Comparison of ENCODE assay signal across 8 mouse cellular contexts in the genomic region with DNA sequence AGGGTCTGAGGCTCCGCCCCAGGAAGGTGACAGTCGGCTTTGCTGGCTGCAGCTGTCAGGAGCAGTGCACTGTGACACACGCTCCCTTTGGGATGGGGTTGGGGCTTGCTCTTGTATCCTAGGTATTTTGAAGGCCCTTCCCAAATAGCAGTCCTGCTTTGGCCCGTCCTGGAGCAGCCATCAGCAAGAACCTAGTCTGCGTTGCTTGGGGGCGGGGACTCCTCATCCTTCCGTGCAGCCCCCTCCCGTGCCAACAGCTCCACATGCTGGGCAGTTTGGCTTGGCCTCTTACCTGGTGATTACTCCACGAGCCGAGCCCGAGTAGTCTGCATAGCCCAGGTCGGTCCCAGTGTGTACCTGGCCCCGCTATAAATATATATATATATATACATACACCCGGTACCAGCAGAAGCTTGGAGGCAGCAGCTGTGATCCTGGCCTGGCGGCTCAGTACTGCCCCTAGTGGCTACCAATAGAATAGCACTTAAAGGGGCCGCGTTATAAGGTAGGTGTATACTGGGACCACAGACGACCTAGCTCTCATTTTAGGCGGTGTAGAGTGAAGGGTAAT. TPM values are rescaled to one million over a fixed set of nuclear protein-coding genes. Genes with fewer than 3 reads are reported as not detected.
DNase-seq lines count a peak whose midpoint lies in the region; ATAC-seq and TF ChIP-seq lines count a peak whose summit lies in the region.

Gene Ajm1 (minus strand): TSS at position 464 of the 571 bp plus-strand sequence.

- H3K36me3 ChIP-seq in ES-Bruce4 (ENCODE audit: control insufficient read depth, insufficient read depth, low read length, poor library complexity, severe bottlenecking): no peaks in the 10 kb centered on the region
- peaks cover 16% of the 10 kb centered on the region for H3K36me3 ChIP-seq in lung, embryonic 16.5 days (ENCODE audit: control insufficient read depth, insufficient read depth, low read length)

- no peak for TF ChIP-seq POLR2A in ES-Bruce4 (IDR thresholded peaks at IDR 0.05; ENCODE audit: insufficient read depth, low read length)
- no peak for TF ChIP-seq POLR2A in olfactory bulb, adult 2 months (IDR thresholded peaks at IDR 0.05; ENCODE audit: insufficient read depth, low read depth, low read length)

- WGBS in lung, embryonic 16.5 days: 6% methylated on average over 19 of the region's 19 CpGs
- 2% methylated on average over 19 of the region's 19 CpGs for WGBS in olfactory bulb, adult 2 months

- H3K27ac ChIP-seq in ES-Bruce4 (ENCODE audit: insufficient read depth, low read length): no peak within 1 kb of the TSS
- H3K27ac ChIP-seq in lung, embryonic 16.5 days (ENCODE audit: low read length): no peak within 1 kb of the TSS
- peak within 1 kb of the TSS; percentile 72 for H3K27ac ChIP-seq in olfactory bulb, adult 2 months (ENCODE audit: insufficient read depth, low read depth, low read length)

- peak within 1 kb of the TSS; percentile 71 for H3K4me2 ChIP-seq in lung, embryonic 16.5 days (ENCODE audit: low read depth, low read length)

- TF ChIP-seq EP300 in ES-Bruce4 (IDR thresholded peaks at IDR 0.05; ENCODE audit: insufficient read depth, low read depth, low read length): no peak

- ATAC-seq in erythroid progenitor cell, adult 5-6 weeks (replicated peaks; ENCODE audit: low FRiP score, poor library complexity, severe bottlenecking): peak; percentile 58
- ATAC-seq in lung, embryonic 16.5 days (ENCODE audit: low read depth): peak; percentile 74

- TF ChIP-seq CTCF in ES-Bruce4 (IDR thresholded peaks at IDR 0.05; ENCODE audit: low read depth, low read length): peak; percentile 82
- TF ChIP-seq CTCF in olfactory bulb, adult 2 months (IDR thresholded peaks at IDR 0.05; ENCODE audit: insufficient read depth, low read depth, low read length): 0 out of 2 replicates have a peak, but pooled peaks have one; percentile 11

- H3K27me3 ChIP-seq in ES-Bruce4 (ENCODE audit: control insufficient read depth, insufficient read depth, low read length, poor library complexity, severe bottlenecking): peaks cover 5% of the 10 kb centered on the region; the same call in 1 of the 2 replicates
- peaks cover 50% of the 10 kb centered on the region for H3K27me3 ChIP-seq in lung, embryonic 16.5 days (ENCODE audit: control insufficient read depth, insufficient read depth, low read depth, low read length)

- no peaks in the 10 kb centered on the region for H3K4me1 ChIP-seq in ES-Bruce4 (ENCODE audit: control insufficient read depth, insufficient read depth, low read length)
- peaks cover 29% of the 10 kb centered on the region for H3K4me1 ChIP-seq in lung, embryonic 16.5 days (replicated peaks; ENCODE audit: control insufficient read depth, insufficient read depth, low read length)
- peaks cover 62% of the 10 kb centered on the region for H3K4me1 ChIP-seq in olfactory bulb, adult 2 months (ENCODE audit: control insufficient read depth, insufficient read depth, low read length)

- intact Hi-C loops in heart, postnatal 36 days (cut with DNase I): no loop called here

- H3K9me3 ChIP-seq in ES-Bruce4 (replicated peaks; ENCODE audit: control insufficient read depth, insufficient read depth, low read length, poor library complexity, severe bottlenecking): no peaks in the 10 kb centered on the region
- no peaks in the 10 kb centered on the region for H3K9me3 ChIP-seq in lung, embryonic 16.5 days (ENCODE audit: control insufficient read depth, low read length)

- no peak within 1 kb of the TSS for H3K9ac ChIP-seq in ES-Bruce4 (ENCODE audit: low read depth, poor library complexity, severe bottlenecking)
- H3K9ac ChIP-seq in lung, embryonic 16.5 days (ENCODE audit: low read length): peak within 1 kb of the TSS; percentile 47; the same call in 1 of the 2 replicates

- H3K4me3 ChIP-seq in ES-Bruce4 (ENCODE audit: low read depth, low read length): 0 out of 2 replicates have a peak within 1 kb of the TSS, but pooled peaks have one; percentile 22
- H3K4me3 ChIP-seq in lung, embryonic 16.5 days (ENCODE audit: low read length): peak within 1 kb of the TSS; percentile 45
- peak within 1 kb of the TSS; percentile 60 for H3K4me3 ChIP-seq in olfactory bulb, adult 2 months (ENCODE audit: insufficient read depth, low read depth, low read length)

- peak; percentile 93 for DNase-seq in brain, adult 2 months (ENCODE audit: low read depth, low spot score)
- peak; percentile 58 to 73 for DNase-seq in heart, postnatal 36 days
- DNase-seq in layer of hippocampus, postnatal 10 days (ENCODE audit: low spot score in 2 of 2): peak; percentile 73 to 81
- peak; percentile 69 for DNase-seq in yolk sac, embryonic 10.5 days (ENCODE audit: low spot score)

RNA-seq across cellular contexts. Expression of gene Ajm1, which starts in this region (rescaled TPM):
- 0.55 and 0.70 TPM in 2 replicates for polyA plus RNA-seq in ES-Bruce4 (2011; ENCODE audit: insufficient read depth, insufficient read length, low read depth, missing spikeins)
- total RNA-seq in erythroid progenitor cell, adult 5-6 weeks (2015; ENCODE audit: low replicate concordance): 0.36 TPM in 1 of 2 replicates, not detected in the other
- not detected in 2 replicates for total RNA-seq in erythroid progenitor cell, adult 5-6 weeks (2017; ENCODE audit: low replicate concordance)
- total RNA-seq in heart, postnatal 36 days (2021): under 1 TPM; 0.08 TPM
- total RNA-seq in layer of hippocampus, postnatal 10 days (2021): 10 to 100 TPM; 82.7 to 84.8 TPM
- 0.21 TPM in 1 of 2 replicates, not detected in the other for polyA plus RNA-seq in lung, embryonic 16.5 days (2015; fragmentation: Nextera tagmentation; extraction: Ambion mirVana)
- not detected in 2 replicates for polyA plus RNA-seq in olfactory bulb, adult 2 months (2012; ENCODE audit: insufficient read depth, insufficient read length, low replicate concordance, missing spikeins)

Comparison
In these comparisons a context has a peak if more than half of its experiments do, and no peak if none do; other contexts are left out.
1. RNA of gene Ajm1 (total RNA-seq): 82.7 to 84.8 TPM in layer of hippocampus, postnatal 10 days; 0.08 TPM in heart, postnatal 36 days and 0.36 TPM in erythroid progenitor cell, adult 5-6 weeks; every median in the first group is over 10 times any median in the second.
2. Peak in ATAC-seq in erythroid progenitor cell, adult 5-6 weeks; RNA of the gene not detected or under 1 TPM.
3. Peak in DNase-seq in heart, postnatal 36 days; RNA of the gene not detected or under 1 TPM.
4. Peak in ATAC-seq, H3K4me3 ChIP-seq, H3K9ac ChIP-seq and H3K4me2 ChIP-seq in lung, embryonic 16.5 days; RNA of the gene not detected or under 1 TPM.
5. Peak in every context shown above with its lines, with median percentiles within 50 percentile points of each other: H3K4me3 ChIP-seq and DNase-seq.